Mouse (Mus musculus): ENCODE measurements at regions not wholly inside any gene's neighbourhood (a gene's known extent, or its start where the extent isn't known, plus 50 kb on each side); places are given as distances from the start of the nearest gene placed in this dataset.

DNA sequence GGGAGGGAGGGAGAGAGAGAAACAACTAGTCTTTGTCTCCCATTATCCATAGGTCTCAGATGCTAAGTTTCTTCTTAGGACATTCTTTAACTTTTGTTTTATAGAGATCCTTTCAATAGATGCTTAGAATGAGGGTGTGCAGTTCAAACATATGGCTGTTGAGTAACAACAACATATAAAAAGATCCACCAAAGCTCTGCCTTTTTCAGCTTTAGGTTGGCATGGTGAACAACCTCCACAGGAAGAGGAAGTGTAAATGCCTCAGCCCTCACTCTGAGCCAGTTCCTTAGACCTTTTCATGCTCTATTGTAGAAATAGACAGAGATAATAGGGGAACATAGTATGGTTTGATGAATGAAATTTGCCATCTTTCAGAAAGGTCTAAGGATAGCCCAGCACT, 326.0 kb downstream of the Fam84a start:
- Histone ChIP-seq H3K27me3 (ENCODE audit: control insufficient read depth, insufficient read depth, low read length) (no peaks in the 10 kb centered on the region), H3K27ac (ENCODE audit: control insufficient read depth, insufficient read depth, low read depth, low read length) (no peak overlapping the region), H3K4me3 (ENCODE audit: control insufficient read depth, low read depth, low read length) (no peak overlapping the region), H3K36me3 (ENCODE audit: control insufficient read depth, insufficient read depth, low read length) (no peaks in the 10 kb centered on the region), H3K4me1 (ENCODE audit: control insufficient read depth, insufficient read depth, low read length) (no peaks in the 10 kb centered on the region)
- no peak for TF ChIP-seq POLR2A (IDR thresholded peaks at IDR 0.05; ENCODE audit: control insufficient read depth, low read depth, low read length)
- no peak for TF ChIP-seq CTCF (IDR thresholded peaks at IDR 0.05; ENCODE audit: control insufficient read depth, insufficient read depth, insufficient replicate concordance, low read depth, low read length)

DNA sequence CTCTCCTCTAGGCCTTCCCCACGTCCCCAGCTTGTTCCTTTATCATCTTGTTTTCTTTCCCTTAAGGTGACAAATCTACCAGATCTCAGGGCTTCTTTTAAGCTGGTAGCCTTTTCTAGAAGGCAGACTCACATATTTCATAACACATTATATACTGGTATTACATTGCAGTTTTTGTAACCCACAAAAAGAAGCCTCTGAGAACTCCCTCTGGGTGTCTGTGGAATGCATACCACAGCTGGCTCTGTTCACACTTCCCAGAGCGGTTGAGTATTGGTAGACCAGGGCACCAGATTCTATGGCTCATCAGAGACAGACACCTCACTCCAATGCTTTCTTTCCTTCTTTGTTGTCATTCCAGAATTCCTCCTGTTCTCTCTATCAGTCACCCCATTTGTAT, 336.4 kb downstream of the Fam84a start:
- Histone ChIP-seq H3K36me3 (ENCODE audit: control insufficient read depth, insufficient read depth, low read length) (no peaks in the 10 kb centered on the region), H3K27ac (ENCODE audit: control insufficient read depth, insufficient read depth, low read depth, low read length) (no peak overlapping the region), H3K27me3 (ENCODE audit: control insufficient read depth, insufficient read depth, low read length) (no peaks in the 10 kb centered on the region), H3K4me1 (ENCODE audit: control insufficient read depth, insufficient read depth, low read length) (no peaks in the 10 kb centered on the region), H3K4me3 (ENCODE audit: control insufficient read depth, low read depth, low read length) (no peak overlapping the region)
- TF ChIP-seq POLR2A (IDR thresholded peaks at IDR 0.05; ENCODE audit: control insufficient read depth, low read depth, low read length) (no peak), CTCF (IDR thresholded peaks at IDR 0.05; ENCODE audit: control insufficient read depth, insufficient read depth, insufficient replicate concordance, low read depth, low read length) (no peak)

DNA sequence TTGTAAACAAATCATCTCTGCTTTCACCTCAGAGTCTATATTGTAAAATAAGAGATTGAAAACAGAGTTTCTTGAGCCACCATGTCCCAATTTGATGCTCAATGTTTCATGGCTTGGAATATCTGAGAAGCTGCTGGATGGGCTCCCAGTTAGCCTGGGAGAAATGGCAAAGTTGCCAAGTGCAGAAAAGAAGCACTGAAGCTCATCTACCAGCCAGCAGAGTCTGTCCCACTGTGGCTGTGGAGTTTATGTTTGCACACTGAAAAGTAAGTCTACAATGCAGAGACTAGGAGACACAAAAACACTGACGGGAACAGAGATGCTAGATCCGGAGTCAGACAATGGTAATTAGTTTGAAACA, 341.7 kb downstream of the Fam84a start:
- no peak for TF ChIP-seq CTCF (IDR thresholded peaks at IDR 0.05; ENCODE audit: control insufficient read depth, insufficient read depth, insufficient replicate concordance, low read depth, low read length)
- no peak for TF ChIP-seq POLR2A (IDR thresholded peaks at IDR 0.05; ENCODE audit: control insufficient read depth, low read depth, low read length)
- Histone ChIP-seq H3K4me3 (ENCODE audit: control insufficient read depth, low read depth, low read length) (no peak overlapping the region), H3K27ac (ENCODE audit: control insufficient read depth, insufficient read depth, low read depth, low read length) (no peak overlapping the region), H3K36me3 (ENCODE audit: control insufficient read depth, insufficient read depth, low read length) (no peaks in the 10 kb centered on the region), H3K4me1 (ENCODE audit: control insufficient read depth, insufficient read depth, low read length) (no peaks in the 10 kb centered on the region), H3K27me3 (ENCODE audit: control insufficient read depth, insufficient read depth, low read length) (no peaks in the 10 kb centered on the region)

DNA sequence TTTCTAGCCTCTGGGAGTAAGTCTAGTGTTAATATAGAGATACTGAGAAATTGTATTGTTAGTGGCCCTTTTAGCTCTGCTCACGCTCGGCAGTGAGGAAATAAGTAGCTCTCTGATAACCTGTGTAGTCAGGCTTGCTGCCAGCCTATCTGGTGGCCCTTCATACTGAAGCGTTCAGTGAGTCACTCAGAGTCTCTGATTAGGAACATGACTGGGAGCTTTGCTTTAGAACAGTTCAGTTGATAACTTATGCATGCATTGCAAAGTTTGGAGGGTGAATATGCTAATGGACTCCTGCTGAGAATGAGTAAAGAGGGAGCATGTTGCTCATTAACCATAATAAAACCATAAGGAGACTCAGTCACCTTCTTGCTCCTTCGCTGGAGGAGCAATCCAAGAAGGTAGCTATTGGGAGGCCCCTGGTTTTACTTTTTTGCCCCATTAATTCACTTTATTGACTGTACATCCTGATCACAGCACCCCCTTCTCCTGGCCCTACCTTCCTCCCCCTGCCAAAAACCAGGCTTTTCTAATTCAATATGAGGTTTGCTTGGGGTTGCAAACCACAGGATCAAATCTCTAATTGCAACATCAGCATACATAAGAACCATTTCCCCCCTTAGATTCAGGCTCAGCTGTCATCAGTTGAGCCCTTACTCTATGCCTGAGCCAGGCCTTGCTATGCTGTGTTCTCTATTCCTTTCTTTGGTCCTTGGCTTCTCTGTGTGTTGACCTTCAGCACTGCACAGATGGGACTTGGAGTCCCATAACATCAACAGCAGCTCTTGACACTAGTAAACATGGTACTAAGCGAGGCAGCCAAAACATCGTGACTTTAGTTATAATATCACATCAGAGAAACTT, 342.3 kb downstream of the Fam84a start:
- H3K4me1 ChIP-seq (ENCODE audit: control insufficient read depth, insufficient read depth, low read length), result no peaks in the 10 kb centered on the region
- H3K4me3 ChIP-seq (ENCODE audit: control insufficient read depth, low read depth, low read length), result no peak overlapping the region
- no peaks in the 10 kb centered on the region for H3K27me3 ChIP-seq (ENCODE audit: control insufficient read depth, insufficient read depth, low read length)
- no peaks in the 10 kb centered on the region for H3K36me3 ChIP-seq (ENCODE audit: control insufficient read depth, insufficient read depth, low read length)
- TF ChIP-seq CTCF (IDR thresholded peaks at IDR 0.05; ENCODE audit: control insufficient read depth, insufficient read depth, insufficient replicate concordance, low read depth, low read length) (no peak), POLR2A (IDR thresholded peaks at IDR 0.05; ENCODE audit: control insufficient read depth, low read depth, low read length) (no peak)
- no peak overlapping the region for H3K27ac ChIP-seq (ENCODE audit: control insufficient read depth, insufficient read depth, low read depth, low read length)

DNA sequence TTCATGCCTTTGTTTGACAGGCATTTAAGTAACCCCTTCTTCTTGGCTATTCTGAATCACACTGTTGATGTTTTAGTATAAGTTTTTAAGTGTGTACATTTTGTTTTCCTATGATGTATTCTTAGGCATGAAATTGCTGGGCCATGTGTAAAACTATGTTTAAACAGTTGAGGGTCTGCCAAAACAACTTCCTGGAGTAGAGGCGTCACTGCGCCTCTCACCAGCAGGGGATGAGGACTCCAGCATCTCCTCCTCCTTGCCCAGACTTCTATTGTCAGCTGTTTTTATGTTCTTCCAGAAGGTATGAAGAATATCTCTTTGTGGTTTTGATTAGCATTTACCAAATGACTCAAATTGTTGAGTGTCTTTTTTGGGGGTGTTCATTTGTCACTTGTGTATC, 372.1 kb downstream of the Fam84a start:
- no peaks in the 10 kb centered on the region for H3K4me1 ChIP-seq (ENCODE audit: control insufficient read depth, insufficient read depth, low read length)
- no peak for TF ChIP-seq CTCF (IDR thresholded peaks at IDR 0.05; ENCODE audit: control insufficient read depth, insufficient read depth, insufficient replicate concordance, low read depth, low read length)
- no peaks in the 10 kb centered on the region for H3K27me3 ChIP-seq (ENCODE audit: control insufficient read depth, insufficient read depth, low read length)
- H3K36me3 ChIP-seq (ENCODE audit: control insufficient read depth, insufficient read depth, low read length), result no peaks in the 10 kb centered on the region
- no peak overlapping the region for H3K4me3 ChIP-seq (ENCODE audit: control insufficient read depth, low read depth, low read length)
- no peak overlapping the region for H3K27ac ChIP-seq (ENCODE audit: control insufficient read depth, insufficient read depth, low read depth, low read length)

DNA sequence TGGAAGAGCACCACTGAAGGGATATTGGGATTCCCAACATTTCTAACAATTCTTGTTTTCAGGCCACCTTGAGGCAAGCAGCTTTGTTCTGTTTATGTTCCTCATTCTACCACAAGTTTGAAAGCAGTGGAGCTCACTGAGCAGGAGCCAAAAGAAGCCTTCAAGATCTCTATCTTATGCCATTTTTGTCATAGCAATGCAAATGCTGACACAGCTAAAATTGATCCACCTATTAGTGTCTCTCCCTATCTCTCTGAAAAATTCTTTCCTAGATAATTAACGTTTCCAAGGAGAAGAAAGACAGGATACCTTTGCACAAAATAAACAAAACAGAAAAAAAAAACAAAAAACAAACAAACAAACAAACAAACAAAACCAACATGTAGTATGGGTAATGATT, 375.2 kb downstream of the Fam84a start:
- Histone ChIP-seq H3K4me3 (ENCODE audit: control insufficient read depth, low read depth, low read length) (no peak overlapping the region), H3K27me3 (ENCODE audit: control insufficient read depth, insufficient read depth, low read length) (no peaks in the 10 kb centered on the region), H3K27ac (ENCODE audit: control insufficient read depth, insufficient read depth, low read depth, low read length) (no peak overlapping the region), H3K36me3 (ENCODE audit: control insufficient read depth, insufficient read depth, low read length) (no peaks in the 10 kb centered on the region), H3K4me1 (ENCODE audit: control insufficient read depth, insufficient read depth, low read length) (no peaks in the 10 kb centered on the region)
- TF ChIP-seq POLR2A (IDR thresholded peaks at IDR 0.05; ENCODE audit: control insufficient read depth, low read depth, low read length), result no peak
- TF ChIP-seq CTCF (IDR thresholded peaks at IDR 0.05; ENCODE audit: control insufficient read depth, insufficient read depth, insufficient replicate concordance, low read depth, low read length), result no peak

DNA sequence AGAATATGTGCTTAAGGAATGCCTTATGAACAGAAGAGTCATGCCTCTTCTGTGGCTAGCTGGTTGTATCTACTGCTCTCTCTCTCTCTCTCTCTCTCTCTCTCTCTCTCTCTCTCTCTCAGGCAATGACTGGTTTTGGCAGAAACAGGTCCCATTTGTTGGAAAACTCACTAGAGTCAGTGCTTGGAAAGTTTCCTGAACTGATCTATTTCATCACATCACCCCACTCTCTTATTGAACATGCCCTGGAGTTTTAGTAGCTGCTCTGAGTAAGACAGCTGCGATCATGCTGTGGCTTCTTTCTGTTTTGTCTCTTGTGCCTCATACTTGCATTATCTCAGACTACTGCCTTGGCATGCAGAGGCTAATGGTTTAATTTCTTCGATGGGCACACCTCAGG, 382.2 kb downstream of the Fam84a start:
- TF ChIP-seq CTCF (IDR thresholded peaks at IDR 0.05; ENCODE audit: control insufficient read depth, insufficient read depth, insufficient replicate concordance, low read depth, low read length) (no peak), POLR2A (IDR thresholded peaks at IDR 0.05; ENCODE audit: control insufficient read depth, low read depth, low read length) (no peak)
- Histone ChIP-seq H3K4me1 (ENCODE audit: control insufficient read depth, insufficient read depth, low read length) (no peaks in the 10 kb centered on the region), H3K4me3 (ENCODE audit: control insufficient read depth, low read depth, low read length) (no peak overlapping the region), H3K27me3 (ENCODE audit: control insufficient read depth, insufficient read depth, low read length) (no peaks in the 10 kb centered on the region), H3K36me3 (ENCODE audit: control insufficient read depth, insufficient read depth, low read length) (no peaks in the 10 kb centered on the region), H3K27ac (ENCODE audit: control insufficient read depth, insufficient read depth, low read depth, low read length) (no peak overlapping the region)

Measured in testis, adult 2 months (tissue).